Mouse (Mus musculus) lung, postnatal 25 days (tissue): Measurements from ENCODE around the gene Gm9918.

Experiments used
- DNase-seq: peaks from one replicate; pipeline ENCODE4 v3.0.0; 2022; ENCODE audit warnings: low spot score

Gene Gm9918

GRCm38 (mm10) chr15:102245891-102246741, 24.2 kb upstream of the Gm9918 start:
- DNase-seq, result peak; percentile 82

- peak; percentile 97 for DNase-seq
These were observed 23.5 kb upstream of the Gm9918 start for GRCm38 (mm10) chr15:102246866-102247251.

GRCm38 (mm10) chr15:102247252-102248130, 22.9 kb upstream of the Gm9918 start:
- DNase-seq, result peak; percentile 78

DNA sequence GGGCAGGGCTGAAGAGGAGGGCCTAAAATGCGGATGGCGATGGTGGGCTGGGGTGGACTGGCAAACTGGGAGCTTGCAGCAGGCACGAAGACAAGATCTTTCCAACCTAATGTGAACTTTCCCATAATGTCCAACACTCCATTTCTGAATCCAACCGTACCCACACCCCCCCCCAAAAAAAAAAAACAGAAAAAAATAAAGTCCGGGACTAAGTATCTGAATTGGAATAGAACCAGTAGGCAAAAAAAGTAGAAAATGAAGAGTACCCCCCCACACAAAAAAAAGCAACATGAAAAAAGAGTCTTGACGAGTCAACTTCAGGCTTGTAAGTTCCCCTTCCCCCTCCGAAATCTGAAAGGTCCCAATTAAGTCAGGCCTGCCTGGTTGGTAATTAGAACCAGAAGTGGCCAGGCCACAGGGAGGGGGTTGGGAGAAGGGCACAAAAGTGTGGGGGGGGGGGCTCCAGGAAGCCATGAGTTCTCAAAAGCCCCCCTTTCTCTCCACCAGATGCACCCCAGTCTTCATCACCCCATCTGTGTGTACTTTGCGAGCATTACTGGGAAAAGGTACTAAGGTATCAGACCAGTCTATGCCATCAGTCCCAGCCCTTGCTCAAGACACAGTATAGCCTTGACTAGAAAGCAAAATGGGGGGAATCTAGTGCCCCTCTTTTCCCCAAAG, 22.1 kb upstream of the Gm9918 start:
- no peak for DNase-seq

GRCm38 (mm10) chr15:102248812-102249191, 21.6 kb upstream of the Gm9918 start:
- DNase-seq, result no peak

DNA sequence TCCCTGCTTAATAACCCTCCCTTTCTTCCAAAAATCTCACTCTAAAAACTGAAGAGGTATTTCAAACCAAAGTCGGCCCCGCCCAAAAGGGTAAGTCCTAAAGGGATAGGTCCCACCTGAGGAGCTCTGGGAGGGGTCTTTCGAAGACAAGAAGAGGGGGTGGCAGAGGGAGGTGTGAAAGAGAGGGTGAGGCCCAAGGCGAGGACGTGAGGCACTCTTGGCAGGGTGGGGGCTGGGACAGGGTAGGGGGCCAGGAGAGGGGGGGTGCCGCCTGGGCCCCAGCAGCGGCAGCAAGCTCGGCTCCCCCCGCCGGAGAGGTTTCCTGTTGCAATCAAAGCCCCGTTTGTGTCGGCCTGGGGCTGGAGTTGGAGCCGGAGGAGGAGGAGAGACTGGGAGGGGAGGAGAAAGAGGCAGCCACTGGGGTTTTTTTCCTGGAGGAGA, 21.1 kb upstream of the Gm9918 start:
- DNase-seq, result no peak

DNA sequence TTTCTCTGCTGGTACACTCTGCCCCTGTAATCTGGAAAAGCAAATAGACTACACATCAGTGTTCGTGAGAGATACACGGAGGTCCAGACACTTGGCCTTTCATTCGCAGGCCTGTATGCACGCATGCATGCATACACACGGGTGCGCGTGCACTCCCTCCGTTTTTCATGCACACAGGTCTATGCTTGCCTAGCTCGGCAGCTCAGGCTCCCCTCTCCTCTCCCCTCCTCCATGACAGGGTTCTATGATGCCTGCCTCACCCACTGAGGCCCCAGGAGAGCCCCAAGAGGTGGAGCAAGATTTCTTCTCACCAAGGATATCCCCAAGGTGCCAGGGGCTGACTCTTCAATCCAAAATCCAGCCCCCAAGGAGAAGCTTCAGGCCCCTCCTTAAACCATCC, 20.4 kb upstream of the Gm9918 start:
- DNase-seq, result no peak

GRCm38 (mm10) chr15:102250521-102250920, 19.8 kb upstream of the Gm9918 start:
- no peak for DNase-seq

DNA sequence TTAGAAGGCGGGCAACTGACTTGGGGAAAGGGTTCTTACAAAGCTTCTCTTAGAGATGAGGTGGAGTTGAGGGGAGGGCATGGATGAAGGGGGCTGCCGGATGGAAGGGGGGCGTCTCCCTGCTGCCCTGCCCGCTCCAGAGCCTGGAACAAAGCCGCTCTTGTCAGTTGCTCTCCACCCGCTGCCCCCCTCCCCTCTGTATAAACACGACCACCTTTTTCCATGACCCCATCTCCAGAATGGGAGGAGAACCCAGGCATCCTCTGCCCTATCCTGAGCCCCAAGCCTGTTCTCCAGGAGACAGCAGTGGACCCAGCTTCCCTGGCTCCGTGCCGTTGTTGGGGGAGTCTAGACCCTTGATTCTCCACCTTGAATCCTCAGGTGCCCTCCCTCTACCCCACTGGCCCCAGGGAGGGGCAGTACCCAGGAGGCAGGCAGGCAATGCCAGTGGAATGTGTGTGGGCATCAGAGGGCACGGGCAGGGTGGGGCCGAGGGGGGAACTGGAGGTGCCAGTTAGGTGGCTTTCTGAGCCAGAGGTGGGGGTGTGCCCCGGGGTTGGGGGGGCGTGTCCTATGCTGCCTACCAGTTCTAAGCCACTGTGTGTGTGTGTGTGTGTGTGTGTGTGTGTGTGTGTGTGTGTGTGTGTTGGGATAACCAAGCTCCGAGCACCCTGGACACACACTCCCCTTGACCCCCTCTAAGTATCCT, 14.7 kb upstream of the Gm9918 start:
- DNase-seq, result peak; percentile 75

DNA sequence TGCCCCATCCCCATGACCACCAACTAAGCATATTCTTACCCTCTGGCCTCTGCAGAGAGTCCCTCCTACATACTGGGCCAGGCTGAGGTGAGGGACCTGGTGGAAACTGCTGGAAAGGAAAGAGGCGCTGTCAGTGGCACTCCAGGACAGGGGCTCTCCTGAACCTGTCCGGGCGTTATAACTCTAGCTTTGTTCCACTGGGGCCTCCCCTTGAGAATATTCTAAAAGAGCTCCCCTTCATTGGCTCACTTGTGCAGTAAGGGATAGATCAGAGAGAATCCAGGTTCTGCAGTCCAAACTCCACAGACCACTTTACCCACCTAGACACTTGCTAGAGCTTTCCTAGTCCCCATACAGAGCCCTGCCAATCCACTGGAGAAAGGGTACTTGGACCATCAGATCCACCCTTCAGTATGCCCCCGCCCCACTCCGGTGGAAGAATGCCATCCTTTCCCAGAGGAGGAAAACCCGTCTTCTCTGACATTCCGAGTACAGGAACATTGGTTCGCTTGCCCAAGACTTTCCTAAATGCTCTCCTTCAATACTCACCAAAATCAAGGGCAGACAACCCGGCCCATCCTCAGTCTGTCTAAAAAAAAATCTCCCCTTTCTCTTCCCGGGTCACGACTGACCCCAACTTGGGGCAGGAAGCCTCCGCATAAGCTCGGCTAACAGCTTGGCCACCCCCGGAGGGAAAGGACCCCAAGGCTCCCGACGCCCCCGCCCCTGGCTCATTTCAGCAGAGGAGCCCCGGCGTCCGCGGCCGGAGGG, 13.7 kb upstream of the Gm9918 start:
- DNase-seq, result no peak

DNA sequence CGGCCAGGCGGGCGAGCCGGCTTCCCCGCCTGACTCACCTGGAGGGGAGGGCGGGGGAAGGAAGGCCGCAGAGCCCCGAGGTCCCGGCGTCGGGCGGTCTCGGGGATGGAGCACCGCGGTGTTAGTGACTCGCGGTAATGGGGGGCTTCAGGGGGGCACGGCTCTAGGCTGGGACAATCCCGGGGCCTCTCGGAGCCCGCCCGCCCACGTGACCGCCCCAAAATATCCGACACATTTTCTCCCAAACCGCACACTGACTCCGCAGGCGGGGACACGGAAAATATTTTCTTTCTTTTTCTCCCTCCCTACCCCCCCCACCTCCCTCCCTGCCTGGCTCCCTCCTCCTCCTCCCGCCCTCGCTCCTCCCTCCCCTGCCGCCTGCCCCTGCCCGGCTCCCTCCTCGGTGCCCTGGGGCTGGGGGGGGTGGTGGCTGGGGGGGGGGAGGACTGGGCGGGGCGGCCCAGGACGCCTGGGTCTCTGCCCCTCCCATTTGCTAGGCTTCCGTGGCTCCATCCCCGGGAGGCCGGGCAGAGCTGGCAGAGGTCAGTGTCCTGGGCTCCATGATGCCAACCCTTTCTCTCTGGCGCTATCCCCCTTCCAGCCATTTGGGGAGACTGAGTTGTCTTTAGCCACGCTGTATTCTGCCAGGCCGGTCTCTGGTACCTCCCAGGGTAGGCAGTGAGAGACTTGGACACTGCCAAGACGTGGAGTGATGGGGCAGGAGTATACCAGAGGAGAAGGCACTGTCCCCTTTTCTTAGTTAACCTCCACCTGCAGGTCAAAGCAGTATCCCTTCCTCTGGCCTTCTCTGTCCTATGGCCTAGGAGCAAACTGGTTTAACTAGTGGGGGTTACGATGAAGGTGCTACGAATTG, 12.9 kb upstream of the Gm9918 start, which contains the start of gene Rarg:
Gene Rarg, minus strand, starts transcription at position 316 of the 874 bp plus-strand sequence.
- DNase-seq, result peak; percentile 67

- peak; percentile 69 for DNase-seq
These were observed 12.3 kb upstream of the Gm9918 start for GRCm38 (mm10) chr15:102258076-102258470.

GRCm38 (mm10) chr15:102258581-102259253, 11.6 kb upstream of the Gm9918 start:
- no peak for DNase-seq

DNA sequence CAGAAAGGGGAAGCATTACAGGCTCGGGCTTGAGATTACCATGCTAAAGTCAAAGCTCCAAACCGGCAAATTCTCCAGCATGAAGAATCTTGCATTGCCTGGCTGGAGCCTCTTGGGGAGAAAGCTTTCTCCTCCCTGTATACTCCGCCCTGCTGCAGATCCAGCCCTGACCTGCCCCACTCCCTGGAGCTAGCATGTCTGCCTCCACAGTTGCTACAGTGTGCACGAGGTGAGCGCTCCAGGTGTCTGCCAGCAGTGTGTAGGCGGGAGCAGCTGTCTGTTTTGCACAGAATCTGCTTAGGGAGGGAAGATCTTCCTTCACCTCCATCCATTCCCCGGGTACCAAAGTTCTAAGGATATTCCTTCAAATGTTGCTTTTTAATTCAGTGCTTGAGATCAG, 7.8 kb upstream of the Gm9918 start:
- DNase-seq, result no peak

- DNase-seq, result no peak
These were observed 7.3 kb upstream of the Gm9918 start for GRCm38 (mm10) chr15:102263037-102263436.

GRCm38 (mm10) chr15:102265548-102265947, 4.8 kb upstream of the Gm9918 start:
- DNase-seq, result no peak

DNA sequence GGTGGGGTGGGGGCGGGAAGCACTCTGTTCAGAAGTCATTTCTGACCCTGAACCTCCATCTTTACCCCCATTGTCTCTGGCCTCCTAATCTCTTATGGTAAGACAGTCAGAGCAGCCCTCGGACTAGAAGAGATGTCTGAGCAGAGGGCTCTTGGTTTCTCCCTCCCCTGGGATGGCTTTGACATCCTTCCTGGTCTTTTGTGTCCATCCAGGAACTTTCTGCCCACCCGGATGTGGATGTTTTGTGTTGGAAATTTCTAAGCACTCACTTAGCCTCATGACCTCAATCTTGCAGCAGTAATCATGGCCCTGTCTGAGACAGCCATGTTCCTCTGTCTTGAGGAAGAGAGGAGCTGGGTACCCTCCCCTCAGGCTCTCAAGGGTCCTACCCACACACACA, 1.1 kb downstream of the Gm9918 start:
- no peak for DNase-seq

DNA sequence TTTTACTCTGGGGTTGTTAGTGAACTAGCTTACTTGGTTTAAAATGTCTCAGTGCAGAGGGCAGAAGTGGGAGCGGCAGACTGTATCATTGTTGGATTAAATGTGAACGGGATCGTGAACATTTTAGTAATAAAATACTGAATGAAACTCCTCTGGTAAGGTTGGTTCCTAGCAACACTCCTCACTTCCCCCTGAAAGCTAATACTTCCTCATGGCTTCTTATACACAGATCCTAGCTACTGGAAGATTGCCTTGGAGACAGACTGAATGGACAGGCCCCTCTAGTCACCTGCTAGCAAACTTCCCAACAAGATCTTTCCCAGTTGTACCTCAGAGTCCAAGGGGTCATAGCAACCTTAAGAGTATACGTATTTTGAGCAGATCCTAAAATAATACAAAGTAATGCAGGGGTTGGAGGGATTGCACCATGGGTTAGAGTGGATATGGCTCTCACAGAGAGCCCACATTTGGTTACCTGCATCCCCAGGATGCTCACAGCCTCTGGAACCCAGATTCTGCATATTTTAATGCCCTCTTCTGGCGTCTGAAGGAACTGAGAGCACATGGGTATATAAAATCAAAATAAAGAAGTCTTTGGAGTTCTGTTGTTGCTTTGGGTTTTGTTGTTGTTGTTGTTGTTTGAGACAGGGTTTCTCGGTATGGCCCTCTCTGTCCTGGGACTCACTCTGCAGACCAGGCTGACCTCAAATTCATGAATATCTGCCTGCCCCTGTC, 3.8 kb downstream of the Gm9918 start:
- DNase-seq, result no peak

DNA sequence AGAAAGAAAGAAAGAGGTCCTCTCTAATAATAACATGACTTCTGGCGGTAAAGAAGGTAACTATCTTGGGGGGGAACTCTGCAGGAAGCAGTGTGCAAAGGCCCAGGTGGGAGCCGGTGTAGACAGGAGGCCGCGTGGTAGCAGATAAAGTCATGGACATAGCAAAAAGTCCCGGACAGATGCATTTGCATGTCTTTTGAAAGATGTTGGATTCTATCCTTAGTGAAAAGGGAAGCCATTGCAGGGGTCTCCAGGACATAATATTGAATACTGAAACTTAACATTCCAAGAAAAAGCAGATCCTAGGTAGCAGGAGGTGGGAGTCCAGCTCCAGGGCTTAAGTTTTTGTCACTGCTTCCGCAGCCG, 8.3 kb downstream of the Gm9918 start:
- no peak for DNase-seq
